Mouse (Mus musculus) lung, postnatal 0 days (tissue): ENCODE results near the gene Gm20388.

Experiments
- CTCF ChIP-seq: IDR thresholded peaks from 2 replicates; pipeline ENCODE4 v1.5.1; 2016; ENCODE audit warnings: antibody characterized with exemption, mild to moderate bottlenecking
- EP300 ChIP-seq: IDR thresholded peaks from 2 replicates; pipeline ENCODE4 v1.6.1; 2016; ENCODE audit warnings: antibody characterized with exemption, mild to moderate bottlenecking, control low read depth

DNA sequence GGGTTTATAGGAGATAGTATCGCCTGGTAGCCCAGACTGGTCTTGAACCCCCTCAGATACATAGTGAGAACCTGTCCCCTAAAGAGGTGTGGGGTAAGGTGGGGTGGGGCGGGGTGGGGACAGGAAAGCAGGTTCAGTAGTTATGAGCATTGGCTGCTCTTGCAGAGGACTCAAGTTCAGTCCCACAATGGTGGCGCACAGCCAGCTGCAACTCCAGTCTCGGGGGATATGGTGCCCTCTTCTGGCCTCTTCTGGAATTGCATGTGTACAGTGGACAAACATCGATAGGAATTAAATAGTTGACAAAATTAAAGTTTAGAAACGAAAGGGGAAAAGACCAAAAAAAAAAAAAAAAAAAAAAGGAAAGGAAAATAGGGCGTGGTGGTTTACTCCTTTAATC, 688.9 kb downstream of the Gm20388 start:
- TF ChIP-seq CTCF = peak; percentile 81
- TF ChIP-seq EP300 = no peak
